Mouse (Mus musculus): Measurements from ENCODE around the gene Zfp706.

GRCm38 (mm10) chr15:36995166-36995565 is 12.4 kb downstream of the Zfp706 start:
- TF ChIP-seq GATA1 (IDR thresholded peaks at IDR 0.05; ENCODE audit: low read length) (no peak), TAL1 (IDR thresholded peaks at IDR 0.05; ENCODE audit: low read length) (no peak)
